Mouse (Mus musculus) kidney, postnatal 36 days (tissue): ENCODE results near the gene Megf9.
A peak's percentile ranks its signal among the peaks of the same experiment; 100 is the strongest.

Experiments
- DNase-seq, 2 experiments: peaks; one replicate each; pipeline ENCODE4 v3.0.0; 2021 to 2022; ENCODE audit warnings: mixed read lengths in 2 of 2

Gene Megf9

DNA sequence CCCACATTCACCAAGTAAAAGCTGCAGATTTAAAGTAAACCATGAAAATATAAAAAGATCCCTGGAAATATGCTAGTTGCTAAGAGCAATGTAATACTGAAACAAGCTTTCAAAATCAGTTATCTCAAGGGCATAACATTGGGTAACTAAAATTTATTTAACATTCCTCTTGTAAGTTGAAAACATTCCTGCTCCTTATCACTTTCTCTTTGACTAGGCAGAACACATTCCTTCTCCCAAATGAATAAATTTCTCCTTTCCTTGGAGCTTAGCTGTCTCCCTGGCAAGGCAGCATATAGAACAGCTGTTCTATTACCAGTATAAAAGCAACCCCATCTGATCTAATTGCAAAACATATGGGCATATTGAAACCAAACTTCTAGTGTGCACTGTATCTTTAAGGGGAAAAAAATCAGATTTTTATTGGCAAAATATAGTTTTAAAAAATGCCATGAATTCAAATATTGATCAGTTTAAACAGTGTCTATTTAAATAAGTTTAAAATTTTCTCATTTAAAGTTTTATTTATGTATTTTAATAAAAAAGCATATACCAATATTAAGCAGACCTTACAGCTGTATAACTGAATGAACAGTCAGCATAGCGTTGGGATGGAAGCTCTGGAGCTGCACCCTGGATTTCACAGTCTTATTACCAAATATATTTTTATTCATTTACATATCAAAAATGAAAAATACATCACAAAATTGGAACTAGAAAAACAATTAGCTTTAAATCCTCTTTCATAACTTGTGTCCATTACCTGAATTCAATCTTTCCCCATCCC is 13.1 kb downstream of the Megf9 start:
- DNase-seq: no peak

DNA sequence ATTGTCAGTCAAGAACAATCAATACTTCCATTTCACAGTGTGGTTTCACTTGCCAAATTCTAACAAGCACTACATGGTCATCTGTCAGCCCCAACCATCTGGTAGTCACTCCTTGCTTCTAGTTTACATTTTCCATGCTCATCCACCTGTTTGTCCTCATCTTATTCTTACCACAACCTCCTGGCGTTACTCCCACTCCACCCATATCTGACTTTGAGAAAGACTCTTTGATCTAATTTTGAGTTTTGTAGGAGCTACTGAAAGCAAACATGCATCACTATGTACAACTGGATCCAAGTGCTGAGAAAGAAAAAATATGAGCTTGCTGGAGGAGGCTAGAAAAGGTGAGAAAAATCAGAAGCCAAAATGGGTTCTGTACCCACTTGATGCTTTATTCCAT is 17.1 kb downstream of the Megf9 start:
- no peak for DNase-seq

DNA sequence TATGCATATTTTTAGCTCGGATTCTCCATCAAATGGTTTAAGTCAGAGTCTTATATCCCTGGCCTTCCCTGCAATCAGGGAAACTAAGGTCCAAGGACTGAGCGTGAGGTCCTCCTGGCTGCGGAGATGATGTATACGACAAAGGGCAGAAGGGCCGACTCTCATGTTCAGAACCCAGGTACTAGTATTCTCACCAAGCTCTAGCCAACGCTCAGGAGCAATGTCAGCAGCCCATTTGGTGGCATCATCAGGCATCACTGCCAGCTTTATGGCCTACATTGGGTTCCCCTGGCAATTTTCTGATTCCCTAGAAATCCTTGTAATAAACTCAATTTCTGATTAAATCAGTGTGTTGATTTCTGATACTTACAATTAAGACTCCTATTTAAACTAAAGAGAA is 18.5 kb downstream of the Megf9 start:
- DNase-seq: no peak

DNA sequence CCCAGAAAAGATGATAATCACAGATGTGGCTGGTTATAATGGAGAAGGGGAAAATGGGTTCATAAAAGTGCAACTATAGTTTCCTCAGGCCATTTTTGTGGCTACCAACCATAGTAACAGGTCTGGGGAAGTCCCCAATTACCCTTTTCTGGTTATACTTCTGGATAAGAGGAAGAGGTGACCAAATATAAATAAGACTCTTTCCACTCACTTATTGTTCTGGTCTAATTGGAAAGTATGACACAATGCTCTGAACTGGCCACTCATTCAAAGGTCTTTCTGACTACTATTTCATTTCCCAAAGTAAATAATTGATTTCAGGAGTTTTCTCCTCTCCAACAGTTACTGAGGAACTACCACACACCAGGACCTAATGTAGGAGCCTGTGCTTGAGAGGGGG is 19.3 kb downstream of the Megf9 start:
- DNase-seq: no peak

DNA sequence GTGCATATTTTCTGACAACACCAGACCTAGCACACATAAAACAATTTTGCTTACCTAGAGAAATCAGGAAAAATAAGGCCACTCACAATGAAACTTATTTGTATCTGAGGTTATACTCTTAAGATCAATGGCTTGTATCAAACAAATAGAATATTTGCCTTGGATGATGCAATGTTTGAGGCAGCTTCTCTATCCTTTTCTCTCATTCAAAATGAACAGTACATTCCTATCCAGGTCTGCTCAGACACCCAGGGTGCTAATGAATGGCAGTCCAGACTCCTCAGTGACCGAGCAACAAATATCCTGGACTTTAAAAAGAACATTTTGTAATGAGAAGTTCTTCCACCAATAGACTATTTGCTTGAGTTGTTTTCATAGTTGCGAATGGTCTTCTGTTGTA is 24.8 kb downstream of the Megf9 start:
- DNase-seq: no peak

DNA sequence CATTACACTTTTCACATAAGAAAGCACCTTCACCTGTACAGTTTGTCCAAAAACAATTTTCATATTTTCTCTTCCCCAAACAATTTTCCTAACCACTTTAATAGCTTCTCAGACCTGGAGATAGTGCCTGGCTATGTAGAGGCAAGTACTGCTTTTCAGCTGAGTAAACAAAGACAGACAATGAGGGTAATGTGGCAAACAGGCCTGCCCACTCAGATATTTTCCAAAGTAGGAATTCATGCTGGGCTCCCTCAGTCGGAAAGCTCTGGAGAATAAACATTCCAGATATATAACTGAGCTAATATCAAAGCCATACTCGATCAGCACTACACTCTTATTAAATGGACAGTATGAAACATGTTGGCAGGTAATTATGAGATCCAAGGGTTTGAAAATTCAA is 25.2 kb downstream of the Megf9 start:
- no peak for DNase-seq

DNA sequence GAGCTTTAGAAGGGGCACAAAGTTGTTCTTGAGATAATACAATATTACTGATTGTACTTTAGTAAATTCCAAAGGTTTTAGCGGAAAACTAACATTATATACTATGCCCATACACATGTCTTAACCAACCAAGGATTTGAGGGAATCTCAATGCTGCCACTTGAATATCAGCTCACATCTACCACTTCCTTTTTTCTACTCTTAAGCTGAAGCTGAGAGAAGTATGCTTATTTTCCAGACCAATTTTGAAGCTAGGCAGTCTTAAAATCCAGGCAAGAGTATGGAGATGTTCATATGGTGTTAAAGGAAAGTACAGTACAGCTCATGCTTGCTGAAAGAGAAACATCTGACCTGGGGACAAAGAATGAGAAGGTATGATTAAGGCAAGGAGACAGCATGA is 26.6 kb downstream of the Megf9 start:
- no peak for DNase-seq

DNA sequence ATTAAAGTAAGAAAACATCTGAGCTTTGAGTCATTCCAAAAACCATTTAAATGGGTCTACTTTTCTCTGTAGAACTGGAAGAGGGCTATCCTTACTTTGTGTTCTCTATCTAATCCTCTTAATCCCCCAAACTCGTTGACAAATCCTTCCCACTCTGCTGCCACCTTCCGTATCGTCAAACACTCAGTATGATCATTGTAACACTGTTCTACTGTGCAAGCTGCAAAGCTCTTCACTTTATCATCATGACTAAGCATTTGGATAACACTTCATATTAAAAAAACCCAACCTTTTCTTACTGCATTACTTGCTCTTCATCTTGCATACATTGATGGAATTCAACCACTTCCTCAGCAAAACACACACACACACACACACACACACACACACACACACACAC is 28.8 kb downstream of the Megf9 start:
- no peak for DNase-seq

DNA sequence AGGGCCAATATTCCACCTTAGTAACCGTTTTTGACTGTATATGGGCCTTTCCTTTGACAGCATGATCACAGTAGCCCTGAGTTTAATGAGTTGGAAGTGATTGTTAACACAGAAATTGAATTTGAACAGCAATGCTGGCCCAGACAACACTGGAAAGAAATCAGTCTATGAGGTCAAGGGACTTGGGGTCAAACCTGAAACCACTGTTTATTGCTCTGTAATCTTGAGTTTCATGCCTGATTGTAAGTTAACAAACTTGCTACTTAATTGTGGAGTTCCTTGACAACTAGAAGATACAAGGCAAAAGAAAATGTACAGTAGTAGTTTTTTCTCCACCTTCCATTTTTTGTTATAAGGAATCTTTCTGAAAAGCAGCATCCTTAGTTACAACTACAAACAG is 31.0 kb downstream of the Megf9 start:
- DNase-seq: no peak

DNA sequence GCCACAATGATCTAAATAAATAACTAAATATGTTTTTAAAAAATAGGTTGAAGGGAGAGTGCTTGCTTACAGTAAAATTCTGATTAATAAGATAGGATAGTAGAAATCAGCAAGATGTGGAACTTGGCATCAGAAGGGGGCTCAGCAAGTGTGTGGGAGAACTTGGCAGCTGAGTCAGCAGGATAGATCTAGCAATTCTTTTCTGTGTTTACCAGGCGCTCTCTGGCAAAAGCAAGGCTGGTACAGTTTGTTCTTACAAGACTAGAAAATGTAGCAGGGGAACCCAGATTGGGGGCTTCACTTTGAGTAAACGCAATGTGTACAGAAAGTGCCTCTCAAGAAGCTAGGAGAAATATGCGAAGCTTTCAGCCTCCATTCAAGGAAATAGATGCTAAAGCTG is 35.5 kb downstream of the Megf9 start:
- DNase-seq: no peak

DNA sequence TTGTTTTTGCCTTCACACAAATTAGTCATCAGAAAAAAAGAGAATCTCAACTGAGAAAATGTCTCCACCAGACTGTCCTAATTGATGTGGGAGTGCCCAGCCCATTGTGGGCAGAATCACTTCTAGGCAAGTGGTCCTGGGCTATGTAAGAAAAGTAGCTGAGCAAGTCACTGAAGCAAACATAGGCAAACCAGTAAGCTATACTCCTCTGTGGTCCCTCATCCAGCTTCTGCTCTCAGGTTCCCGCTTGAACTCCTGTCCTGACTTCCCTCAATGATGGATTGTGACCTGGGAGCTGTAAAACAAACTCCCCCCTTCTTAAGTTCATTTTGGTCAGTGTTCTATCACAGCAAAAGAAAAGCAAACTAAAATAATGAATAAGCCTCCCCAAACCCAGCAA is 37.8 kb downstream of the Megf9 start:
- DNase-seq: no peak

DNA sequence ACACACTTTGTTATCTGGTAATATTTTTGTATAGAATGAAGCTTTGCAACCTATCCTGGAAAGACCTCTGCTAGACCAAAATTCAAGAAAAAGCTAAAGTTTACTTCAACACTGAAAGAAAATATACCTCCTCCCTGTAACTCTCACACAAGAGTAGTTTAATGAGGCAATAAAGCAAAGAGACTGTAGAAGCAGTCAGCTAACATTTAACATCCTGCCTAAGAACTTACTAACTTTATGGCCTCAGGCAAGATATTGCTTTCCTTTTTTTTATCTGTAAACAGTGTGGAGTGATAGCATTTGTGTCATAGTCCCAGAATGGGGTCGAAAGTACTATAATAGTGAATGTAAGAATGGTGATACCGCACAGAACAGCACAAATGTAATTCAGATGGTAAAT is 45.0 kb downstream of the Megf9 start:
- DNase-seq: no peak

DNA sequence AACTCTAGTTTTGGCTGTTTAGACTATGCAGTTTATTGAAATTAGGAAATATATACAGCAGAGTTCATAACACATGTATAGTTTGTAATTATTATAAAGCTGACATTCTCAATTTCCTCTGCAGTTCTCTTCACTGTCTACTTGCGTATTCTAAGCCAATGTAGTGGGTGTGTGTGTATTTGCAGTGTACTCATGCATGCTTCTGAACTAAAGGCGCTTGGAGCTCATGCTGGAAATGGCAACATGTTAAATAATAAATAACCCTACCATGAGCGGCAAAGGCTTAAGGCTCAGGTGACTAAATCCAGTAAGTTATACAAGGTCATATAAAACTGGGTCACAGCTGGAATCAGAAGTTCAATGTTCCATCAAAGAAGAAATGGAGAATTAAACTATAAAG is 46.4 kb downstream of the Megf9 start:
- peak in 1 of 2 experiments; percentile 5 for DNase-seq

DNA sequence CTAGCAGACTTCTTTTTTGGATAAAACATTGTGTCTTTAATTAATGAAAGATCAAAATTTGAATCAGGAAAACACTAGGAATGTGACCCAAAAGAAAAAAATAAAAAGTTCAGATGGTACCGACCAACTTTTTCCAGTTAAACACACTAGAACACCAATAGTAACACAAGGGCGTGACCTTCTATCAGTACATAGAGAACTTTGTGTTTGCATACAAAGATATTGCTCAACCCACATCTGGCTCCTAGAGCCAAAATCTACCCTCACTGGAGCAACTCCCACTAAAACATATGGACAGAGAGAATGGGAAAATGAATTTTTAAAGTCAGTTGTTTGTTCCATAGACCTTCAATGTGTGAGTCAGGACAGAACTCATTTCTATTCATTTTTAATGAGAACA is 50.7 kb downstream of the Megf9 start:
- DNase-seq: no peak

DNA sequence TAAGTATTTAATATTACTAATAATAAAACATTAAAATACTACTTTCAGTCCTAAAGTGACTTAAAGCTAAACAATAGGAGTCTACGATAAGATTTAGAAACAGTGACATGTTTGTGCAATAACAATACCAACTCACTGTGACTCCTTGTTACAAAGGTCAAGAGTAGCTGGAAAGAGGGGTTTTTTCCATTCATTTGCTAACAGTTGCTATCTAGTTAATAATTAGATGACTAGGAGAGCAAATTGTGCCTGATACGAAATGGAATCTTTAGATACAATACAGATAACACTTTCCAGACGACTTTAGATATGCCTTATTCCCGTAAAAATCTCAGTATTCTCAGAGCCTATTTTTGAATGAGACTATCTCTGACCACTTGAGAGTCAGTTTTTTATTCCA is 52.9 kb downstream of the Megf9 start:
- DNase-seq: no peak

DNA sequence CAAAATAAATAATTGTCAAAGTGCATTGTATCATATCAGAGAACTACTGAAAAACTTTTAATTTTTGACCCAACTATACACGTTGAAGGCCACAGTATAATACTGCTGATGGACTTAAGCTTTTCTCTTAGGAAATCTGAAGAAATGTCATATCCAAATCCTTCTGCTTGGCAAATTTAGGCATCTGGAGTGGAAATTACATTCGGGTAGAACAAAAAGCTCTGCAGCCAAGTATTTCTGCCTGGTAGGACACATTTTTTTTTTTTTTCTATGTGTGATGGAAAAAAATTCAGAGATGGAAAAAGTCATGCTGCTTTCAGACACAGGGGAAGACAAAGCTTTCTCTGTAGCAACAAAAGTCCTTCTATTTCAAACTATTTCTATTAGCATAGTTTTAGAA is 63.4 kb downstream of the Megf9 start:
- DNase-seq: no peak

DNA sequence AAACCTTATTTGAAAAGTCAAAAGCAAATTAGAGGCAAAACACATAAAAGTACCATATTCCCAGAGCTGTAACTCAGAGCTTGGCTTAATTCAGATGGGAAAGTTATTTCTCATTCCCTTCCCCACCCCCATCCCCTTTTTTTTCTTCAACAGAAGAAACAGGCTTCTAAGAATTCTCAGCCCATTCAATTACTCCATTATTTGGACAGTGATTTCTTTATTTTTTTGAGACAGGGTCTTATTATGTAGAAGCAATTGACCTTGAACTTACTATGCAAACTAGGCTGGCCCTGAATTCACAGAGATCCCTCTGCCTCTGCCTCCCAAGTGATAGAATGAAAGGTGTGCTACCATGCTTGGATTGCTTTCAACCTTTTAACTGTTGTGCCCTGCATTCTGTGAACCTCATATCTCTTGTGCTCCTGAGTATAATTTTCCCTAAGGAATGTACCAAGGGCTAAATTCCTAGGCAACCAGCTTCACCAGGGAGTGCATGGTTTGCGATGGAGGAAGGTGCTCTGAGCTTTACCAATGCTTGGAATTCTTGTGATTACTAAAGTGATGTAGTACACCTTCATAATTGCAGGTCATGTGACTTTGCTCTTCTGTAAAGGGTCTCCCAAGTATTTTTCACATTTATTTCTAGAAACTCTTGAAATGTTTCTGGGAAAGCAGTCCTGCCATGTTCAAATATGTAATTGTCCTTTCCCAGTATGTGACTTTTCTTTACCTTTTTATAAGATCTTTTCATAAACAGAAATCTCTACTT is 68.7 kb downstream of the Megf9 start:
- DNase-seq: no peak

DNA sequence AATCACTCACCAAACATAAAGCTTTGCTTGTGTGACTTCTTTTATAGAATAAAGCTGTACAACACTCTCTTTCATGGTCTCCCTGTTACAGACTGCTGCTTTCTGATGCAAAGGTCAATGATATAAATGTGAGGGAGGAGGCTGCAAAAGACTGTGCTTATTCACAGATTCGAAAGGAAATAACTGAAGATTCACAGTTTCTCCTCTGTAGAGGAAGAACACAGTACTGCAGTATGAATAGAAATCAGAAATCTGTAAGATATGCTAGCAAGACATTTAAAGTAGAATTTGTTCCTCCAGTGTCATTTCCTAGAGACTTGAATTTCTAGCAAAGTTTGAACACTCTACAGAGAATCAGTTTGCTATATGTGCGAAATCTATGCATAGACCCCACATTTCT is 71.5 kb downstream of the Megf9 start:
- no peak for DNase-seq

DNA sequence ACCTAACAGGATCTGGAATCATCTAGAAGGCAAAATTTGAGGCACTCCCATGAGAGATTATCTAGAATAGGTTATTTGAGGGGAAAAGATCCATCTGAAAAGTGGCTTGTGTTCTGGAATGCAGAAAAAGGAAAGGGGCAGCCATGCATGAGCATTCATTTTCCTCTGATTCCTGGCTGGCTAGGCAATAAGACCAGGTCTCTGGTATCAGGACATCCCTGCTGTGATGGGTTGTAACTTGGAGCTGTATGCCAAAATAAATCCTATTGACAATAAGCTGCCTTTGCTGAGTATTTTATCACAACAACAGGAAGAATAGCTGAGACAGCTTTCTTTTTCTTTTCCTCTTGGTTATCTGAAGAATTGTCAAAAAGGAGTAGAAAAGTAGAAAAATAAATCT is 73.4 kb downstream of the Megf9 start:
- no peak for DNase-seq

DNA sequence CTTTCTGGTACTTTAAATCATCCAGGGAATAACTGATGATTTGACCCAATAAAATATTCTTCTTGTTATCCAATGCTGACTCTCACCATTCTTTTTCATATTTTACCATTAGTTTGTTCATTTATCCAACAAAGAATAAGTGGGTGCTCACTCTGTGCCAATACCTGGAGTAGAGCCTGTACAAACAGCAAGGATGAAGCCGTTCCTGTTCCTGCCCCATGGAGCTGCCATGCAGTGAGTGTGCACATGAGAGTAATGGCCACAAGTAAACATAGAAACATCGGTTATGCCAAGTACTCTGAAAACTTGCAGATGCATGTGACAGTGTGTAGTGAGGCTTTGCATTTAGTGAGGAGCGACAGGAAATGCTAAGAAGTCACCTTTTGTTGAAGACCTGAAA is 82.6 kb downstream of the Megf9 start:
- no peak for DNase-seq

DNA sequence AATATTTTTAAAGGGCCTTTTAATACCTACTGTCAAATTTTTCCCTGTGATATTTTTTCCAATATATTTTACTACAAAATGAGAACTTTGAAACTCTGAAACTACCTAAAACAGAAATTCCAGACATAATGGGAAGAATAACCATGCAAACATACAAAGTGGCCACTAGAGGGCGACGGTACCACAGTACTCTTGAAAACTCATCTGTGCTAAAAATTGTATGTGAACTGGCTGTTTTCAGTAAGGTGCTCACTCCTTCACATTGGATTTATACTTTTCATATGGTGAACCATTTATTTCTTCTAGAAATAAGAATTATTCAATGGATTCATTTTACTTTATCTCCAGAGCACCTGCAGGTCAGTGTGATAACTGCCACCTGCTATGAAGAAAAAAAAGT is 83.0 kb downstream of the Megf9 start:
- DNase-seq: peak; percentile 25 to 67

DNA sequence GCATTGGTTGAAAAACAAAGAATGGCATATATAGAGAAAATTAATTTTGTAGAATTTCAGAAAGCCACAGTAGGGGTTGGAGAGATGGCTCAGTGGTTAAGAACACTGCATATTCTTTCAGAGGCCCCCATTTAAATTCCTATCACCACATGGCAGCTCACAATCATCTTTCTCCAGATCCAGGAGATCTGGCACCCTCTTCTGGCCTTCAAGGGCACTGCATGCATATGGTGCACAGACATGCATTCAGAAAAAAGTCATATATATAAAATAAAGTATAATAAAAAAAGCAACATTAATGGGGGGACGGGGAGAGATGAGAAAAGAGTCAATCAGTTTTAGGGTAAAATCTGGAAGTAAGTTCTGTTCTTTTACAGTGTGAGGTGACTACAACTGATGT is 85.1 kb downstream of the Megf9 start:
- DNase-seq: peak in 1 of 2 experiments; percentile 10

DNA sequence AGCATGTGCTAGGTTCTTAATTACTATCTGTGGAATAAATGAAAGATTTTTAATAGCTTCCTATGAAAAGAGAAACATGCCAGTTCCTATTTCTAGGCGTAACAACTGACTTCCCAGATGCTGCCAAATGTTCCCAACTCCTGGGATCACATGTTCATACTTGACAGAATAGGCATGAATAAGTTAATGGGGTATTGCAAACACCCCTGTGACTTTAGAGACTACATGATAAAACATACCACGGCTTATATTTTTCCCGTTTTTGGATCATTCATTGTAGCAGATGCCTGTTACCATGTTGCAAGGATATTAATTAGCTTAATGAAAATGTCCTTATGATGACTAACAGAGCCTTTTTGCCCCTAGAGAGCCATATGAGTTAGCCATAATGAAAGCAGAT is 88.0 kb downstream of the Megf9 start:
- no peak for DNase-seq

DNA sequence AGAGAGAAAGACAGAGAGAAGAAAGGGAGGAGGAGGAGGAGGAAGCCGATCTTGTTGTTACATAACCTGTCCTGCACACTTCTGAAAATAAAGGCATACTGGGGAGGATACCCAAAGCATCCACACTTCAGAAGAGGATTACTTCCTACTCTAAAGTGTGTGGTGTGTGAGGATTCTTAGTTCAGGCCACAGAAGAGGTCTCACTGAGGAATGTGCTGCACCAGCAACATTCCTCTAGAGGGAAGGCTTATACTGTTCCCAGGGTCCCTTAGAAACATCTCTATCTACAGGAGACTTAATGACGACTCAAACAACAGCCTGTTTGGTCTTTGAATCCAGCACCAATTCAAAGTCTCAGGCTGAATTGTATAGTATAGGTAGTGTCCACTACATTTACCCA is 114.6 kb downstream of the Megf9 start:
- DNase-seq: no peak

DNA sequence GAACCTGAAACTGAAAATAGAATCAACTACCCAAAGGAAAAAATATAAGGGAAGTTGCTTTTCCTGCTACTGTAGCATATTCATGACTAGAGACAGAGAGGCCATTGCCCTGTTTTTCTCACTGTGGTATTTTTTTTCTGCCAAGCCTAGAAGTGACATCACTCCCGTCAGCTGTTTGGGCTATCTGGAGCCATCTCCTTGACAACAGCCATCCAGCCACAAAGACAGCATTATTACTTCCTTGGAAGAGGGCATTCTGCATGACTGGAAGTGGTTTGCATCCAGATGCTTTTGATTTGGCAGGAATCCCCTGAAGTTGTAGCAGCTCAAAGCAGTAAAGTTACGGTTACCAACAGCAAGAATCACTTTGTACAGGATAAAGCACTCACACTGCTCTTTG is 122.7 kb downstream of the Megf9 start:
- DNase-seq: no peak
